Mouse (Mus musculus): Measurements from ENCODE around the gene Lrrc73. TPM values are rescaled to one million over a fixed set of nuclear protein-coding genes. Genes with fewer than 3 reads are reported as not detected.

The Lrrc73 gene
- 2.3 to 3.3 TPM (median 2.5 TPM) in 4 replicates for total RNA-seq (2023)

GRCm38 (mm10) chr17:46253452-46254084, at the start of gene Lrrc73:
Gene Lrrc73 (plus strand): TSS chr17:46253531.

DNA sequence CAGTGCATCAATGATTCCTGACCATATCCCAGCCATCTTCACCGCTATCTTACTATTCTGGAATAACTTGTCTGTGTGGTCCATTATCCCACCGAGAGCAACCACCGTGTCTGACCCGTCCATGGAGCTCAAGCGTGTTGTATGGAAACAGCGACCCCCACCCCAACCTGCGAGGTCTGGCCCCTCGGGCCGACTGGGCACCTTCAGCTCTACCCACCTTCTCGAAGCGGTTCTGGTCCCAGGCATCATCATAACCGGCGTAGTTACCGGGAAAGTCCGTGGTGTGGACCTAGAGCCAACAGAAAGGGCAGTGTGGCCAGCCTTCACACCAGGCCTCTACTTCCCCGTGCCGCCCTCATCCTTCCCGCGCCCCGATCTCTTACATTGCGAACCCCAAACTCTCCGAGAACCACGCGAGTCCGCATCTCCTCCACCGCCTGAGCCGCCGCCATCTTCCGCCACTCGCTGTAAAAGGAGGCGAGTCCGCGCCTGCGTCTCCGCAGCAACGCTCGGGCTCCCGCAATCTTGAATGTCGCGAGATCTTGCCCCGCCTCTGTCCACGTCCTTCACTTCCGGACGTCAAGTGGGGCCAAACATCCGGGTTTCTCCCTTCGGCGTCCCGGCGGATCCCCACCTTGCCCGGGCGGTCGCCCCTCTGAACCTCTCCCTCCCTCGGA, 5.7 kb upstream of the Lrrc73 start, which contains the start of the genes Polr1c and Yipf3:
TSS of gene Polr1c (minus strand) at position 543 of the 677 bp plus-strand sequence.
TSS of gene Yipf3 (plus strand) at position 569 of the 677 bp plus-strand sequence.

DNA sequence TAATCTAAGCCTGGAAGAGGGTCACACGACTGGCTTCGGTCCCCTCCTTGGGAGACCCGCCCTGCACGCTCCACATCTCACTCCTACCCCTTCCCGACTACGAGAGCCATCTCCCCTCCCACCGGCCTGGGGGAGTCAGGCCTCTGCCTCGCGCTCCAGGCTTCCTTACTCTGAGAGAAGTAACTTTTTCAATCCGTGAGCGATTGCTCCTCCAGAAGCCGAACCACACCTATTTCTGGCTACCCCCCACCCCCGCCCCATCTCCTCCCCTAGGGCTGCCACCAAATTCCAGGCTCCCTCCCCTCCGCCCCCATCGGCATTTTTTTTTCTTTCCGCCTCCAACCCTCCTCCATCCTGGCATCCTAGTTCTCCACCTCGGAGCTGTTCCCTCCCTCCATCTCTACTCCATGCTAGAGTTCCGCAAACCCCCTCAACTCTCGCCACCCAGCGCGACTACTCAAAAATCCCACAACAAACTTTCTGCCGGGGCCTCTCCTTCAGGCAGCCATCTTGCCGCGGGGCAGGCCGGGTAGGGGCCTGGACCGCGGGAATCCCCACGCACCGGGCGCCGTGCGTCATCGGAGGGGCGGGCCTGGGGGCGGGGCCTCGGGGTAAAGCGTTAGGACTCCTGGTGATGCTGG, 29.3 kb downstream of the Lrrc73 start, which contains the start of gene Tjap1:
TSS of gene Tjap1 (minus strand) at position 544 of the 641 bp plus-strand sequence.

GRCm38 (mm10) chr17:46297364-46298219, 44.3 kb downstream of the Lrrc73 start, which contains the start of gene Dlk2:
Gene Dlk2 (plus strand): TSS chr17:46297421.

Other genes starting within 250 kb of the Lrrc73 start
- 7.3 to 11.3 TPM (median 10.8 TPM) in 4 replicates for gene Vegfa, start 221.2 kb upstream of the Lrrc73 start, total RNA-seq (2023)
- gene Mrps18a, start 142.5 kb upstream of the Lrrc73 start, total RNA-seq (2023), result 52.9 to 66.7 TPM (median 57.6 TPM) in 4 replicates
- gene Rsph9, start 109.3 kb upstream of the Lrrc73 start, total RNA-seq (2023), result 1.6 to 1.7 TPM in 2 of 4 replicates, not detected in the others
- 18.8 to 22.1 TPM (median 20.9 TPM) in 4 replicates for gene Mad2l1bp, start 100.0 kb upstream of the Lrrc73 start, total RNA-seq (2023)
- 232 to 241 TPM (median 233 TPM) in 4 replicates for gene Gtpbp2, start 92.5 kb upstream of the Lrrc73 start, total RNA-seq (2023)
- 14.4 to 16.3 TPM (median 14.7 TPM) in 4 replicates for gene Polh, start 50.9 kb upstream of the Lrrc73 start, total RNA-seq (2023)
- gene Xpo5, start 50.7 kb upstream of the Lrrc73 start, total RNA-seq (2023), result 37.8 to 40.5 TPM (median 38.7 TPM) in 4 replicates
- gene Polr1c, start 5.5 kb upstream of the Lrrc73 start, total RNA-seq (2023), result 59.6 to 66.5 TPM (median 65.0 TPM) in 4 replicates
- 66.9 to 83.2 TPM (median 75.1 TPM) in 4 replicates for gene Yipf3, start 5.5 kb upstream of the Lrrc73 start, total RNA-seq (2023)
- gene Tjap1, start 29.5 kb downstream of the Lrrc73 start, total RNA-seq (2023), result 60.0 to 64.7 TPM (median 61.1 TPM) in 4 replicates
- not detected in 4 replicates for gene Dlk2, start 43.9 kb downstream of the Lrrc73 start, total RNA-seq (2023)
- gene Abcc10, start 74.8 kb downstream of the Lrrc73 start, total RNA-seq (2023), result 12.8 to 15.0 TPM (median 13.7 TPM) in 4 replicates
- 259 to 291 TPM (median 274 TPM) in 4 replicates for gene Zfp318, start 130.2 kb downstream of the Lrrc73 start, total RNA-seq (2023)
- gene Crip3, start 175.4 kb downstream of the Lrrc73 start, total RNA-seq (2023), result 4.3 to 7.2 TPM (median 5.3 TPM) in 4 replicates
- not detected in 4 replicates for gene Slc22a7, start 184.9 kb downstream of the Lrrc73 start, total RNA-seq (2023)
- gene Ttbk1, start 234.1 kb downstream of the Lrrc73 start, total RNA-seq (2023), result 3.0 to 4.2 TPM (median 3.5 TPM) in 4 replicates
- 0.83 TPM in 1 of 4 replicates, not detected in the others for gene Dnph1, start 243.2 kb downstream of the Lrrc73 start, total RNA-seq (2023)